Mouse (Mus musculus) adipocyte (in vitro differentiated cells): ENCODE measurements around the gene Gpnmb.

Source experiments
- DNase-seq: peaks from one replicate; pipeline ENCODE4 v3.0.0-alpha.2; 2016; ENCODE audit warnings: low spot score

Gene Gpnmb

DNA sequence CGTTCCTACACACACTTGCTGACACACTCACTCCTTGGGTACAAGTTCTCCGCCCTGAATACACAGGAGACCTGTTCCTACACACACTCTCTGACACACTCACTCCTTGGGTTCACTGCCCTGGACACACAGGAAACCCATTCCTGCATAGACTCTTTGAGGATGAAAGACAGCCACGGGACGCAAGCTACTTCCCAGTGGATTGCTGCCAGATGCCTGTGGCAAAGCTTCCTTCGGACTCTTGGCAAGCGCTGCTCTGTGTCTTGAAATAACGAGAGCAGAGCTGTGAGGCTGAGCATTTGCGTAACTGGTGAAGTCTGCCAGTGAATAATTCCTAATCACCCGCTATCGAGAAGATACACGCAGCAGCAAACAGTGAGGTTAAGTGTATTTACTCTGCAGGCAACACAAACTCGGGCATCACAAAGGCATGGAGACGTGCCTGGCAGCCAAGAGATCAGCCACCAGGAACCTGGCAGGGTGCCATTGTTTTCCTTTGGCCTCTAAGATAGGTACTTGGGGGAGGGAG is 60.7 kb downstream of the Gpnmb start:
- DNase-seq = peak; percentile 99

DNA sequence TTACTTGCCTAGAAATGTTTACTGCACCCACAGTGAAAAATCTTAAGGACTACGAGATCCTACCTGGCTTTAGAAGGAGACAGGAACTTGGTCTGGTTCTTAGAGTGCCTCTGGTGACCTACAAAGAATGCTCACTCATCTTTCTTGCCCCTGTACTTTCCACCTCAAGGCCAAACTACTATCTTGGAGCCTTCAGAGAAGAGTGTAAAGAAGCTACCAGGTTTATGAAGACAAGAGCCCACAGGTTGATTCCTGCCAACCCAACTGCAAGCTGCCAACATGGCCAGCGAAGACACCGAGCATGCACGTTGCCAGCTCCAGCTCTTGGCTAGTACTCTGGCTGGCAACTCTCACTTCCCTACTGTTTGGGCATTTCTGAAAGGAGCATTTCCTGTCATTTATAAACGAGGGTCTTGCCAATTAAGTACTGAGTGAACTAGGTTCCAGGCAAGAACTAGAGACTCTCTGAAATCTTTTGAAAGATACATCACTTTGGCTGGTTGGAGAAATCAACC is 61.3 kb downstream of the Gpnmb start:
- peak; percentile 69 for DNase-seq

DNA sequence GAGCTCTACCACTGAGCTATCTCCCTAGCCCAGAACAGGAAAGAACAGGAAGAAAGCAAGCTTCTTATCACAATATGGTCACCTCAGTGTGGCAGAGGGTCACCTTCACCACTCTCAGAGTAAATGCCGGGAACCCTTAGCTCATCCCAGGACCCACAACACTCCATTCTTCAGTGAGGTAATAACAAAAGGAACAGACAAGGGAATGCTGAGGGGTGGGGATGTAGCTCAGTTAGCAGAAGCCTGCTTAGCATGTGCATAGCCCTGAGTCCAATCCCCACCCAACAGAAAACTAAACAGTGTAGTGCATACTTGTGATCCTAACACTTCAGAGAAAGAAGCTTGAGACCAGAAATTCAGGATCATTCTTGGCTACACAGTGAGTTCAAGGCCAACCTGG is 62.7 kb downstream of the Gpnmb start:
- no peak for DNase-seq

DNA sequence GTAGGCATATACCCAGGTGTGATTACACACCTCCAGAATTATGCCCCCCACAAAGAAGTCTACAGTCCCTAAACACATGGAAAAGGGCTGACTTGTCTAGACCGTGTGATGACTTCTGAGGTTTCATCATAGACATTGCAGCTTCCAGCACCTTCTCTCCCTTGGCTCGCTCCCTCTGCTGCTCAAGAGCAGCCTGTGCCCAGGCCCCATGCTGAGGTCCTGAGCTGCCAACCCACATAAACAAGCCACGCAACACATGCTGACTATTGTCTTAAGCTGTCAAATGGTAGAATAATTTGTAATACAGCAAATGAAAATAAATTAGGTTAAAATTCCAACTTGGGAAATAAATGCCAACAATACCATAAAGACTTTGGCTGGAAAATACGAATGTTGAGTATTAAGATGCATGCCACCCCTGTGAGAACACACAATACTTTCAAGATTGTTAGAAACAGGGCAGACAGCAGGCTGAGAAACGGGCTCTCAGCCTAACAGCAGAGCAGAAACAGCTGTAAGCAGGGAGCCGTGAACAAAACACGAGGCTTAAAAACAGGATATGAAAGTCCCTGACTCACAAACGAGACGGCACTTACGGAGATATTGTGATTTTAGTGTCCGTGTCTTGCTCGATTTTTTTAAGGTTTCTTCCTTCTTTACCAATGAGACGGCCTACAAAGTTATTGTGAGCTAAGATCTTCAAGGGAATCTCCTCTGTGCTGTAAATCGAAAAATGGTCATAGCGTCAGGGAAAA is 70.6 kb downstream of the Gpnmb start:
- peak; percentile 60 for DNase-seq

DNA sequence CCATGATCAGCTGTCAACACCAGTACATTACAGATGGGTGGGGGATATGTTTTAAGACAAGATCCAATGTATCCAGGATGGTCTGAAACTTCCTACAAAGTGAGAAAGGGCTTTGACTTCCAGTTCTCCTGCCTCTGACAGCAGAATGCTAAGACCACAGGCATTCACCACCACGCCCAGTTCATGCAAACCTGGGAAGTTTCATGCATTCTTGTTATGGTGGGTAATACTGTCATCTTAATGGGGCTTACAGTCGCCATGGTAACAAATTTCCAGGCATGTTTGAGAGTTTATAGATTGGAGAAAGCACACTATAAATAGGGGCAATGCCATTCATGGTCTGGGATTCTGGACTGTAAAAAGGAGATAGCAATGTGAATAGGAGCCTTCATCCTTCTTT is 72.8 kb downstream of the Gpnmb start:
- DNase-seq = no peak

DNA sequence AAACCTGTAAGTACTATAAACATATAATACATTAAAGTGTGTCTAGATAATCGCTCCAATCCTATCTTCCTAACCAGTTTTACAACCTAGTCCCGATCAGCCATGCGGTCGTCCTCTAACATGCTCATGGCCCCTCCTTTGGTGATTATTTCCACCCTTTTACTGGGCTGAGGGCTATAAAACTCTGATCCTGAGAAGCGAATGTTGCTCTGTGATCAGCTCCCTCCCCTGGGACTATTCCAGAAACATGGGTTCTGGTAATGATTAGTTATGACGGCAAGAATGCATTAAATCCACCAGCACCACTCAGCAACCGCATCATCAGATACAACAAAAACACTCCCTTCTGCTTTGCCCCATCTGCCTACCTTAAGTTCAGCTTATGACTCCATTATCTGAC is 77.5 kb downstream of the Gpnmb start:
- DNase-seq = no peak

DNA sequence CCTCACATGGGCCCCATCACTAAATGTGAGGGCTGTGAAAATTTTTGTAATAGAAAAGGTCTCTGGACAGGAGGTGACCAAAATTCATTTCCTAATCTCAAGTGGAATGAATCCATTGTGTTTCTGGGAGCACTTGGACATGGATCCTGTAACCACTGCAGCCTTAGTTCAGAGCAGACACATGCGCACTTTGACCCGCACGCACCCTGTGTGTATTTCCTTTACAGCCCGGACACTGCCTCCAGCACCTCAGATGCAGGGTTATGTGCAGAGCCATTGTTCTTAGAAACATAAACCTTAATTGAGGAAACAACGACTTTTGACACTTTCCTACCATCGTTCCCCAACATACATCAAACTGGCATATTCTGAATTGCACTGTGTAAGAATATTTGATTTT is 78.1 kb downstream of the Gpnmb start:
- no peak for DNase-seq

DNA sequence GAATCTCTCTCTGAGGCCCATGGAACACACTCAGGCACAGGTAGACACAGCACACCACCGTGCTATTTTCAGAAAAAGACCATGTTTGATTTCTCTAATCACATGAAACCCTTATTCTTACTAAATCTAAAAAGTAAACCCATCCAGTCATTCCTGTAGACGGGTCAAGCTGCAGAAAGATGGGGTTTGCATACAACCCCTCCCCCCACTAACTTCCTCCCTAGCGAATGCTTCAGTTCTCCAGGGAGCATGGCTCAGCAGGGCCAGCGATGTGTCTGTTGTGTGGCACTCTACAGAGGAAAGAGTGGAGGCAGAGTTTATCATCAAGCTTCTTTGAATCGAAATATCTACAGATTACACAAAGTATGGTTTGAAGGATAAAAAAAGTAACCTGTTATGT is 79.2 kb downstream of the Gpnmb start:
- DNase-seq = no peak

DNA sequence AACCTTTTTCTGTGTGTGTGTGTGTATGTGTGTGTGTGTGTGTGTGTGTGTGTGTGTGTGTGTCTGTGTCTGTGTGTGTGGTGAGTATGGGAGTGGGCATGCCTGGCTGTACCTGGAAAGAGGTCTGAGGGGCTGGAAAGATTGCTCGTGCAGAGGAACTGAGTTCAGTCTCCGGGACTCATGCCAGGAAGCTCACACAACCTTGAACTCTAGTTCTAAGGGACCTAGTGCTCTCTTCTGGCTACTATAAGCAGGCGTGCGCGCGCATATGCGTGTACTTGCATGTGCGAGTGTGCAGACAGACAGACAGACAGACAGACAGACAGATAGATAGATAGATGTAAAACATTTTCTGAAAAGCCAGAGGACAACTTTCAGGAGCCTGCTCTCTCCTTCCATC is 79.9 kb downstream of the Gpnmb start:
- no peak for DNase-seq

DNA sequence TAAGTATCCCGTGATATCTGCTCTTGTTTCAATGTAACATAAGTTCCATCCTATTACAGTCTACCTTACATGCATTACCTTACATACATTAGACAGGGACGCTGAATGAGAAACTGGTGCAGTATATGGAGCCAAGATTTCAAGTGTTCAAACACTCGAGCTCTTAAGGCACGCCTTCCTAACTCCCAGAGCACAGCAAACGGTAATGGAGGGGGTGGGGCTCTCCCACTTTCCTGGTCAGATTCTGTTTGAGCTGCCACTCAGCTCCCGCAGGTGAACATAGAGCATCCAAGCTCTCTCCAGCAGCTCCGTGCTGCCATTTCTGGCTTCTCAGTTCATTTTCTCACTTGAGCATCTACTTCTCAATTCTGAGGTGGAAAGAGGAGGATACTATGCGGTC is 82.1 kb downstream of the Gpnmb start:
- no peak for DNase-seq

DNA sequence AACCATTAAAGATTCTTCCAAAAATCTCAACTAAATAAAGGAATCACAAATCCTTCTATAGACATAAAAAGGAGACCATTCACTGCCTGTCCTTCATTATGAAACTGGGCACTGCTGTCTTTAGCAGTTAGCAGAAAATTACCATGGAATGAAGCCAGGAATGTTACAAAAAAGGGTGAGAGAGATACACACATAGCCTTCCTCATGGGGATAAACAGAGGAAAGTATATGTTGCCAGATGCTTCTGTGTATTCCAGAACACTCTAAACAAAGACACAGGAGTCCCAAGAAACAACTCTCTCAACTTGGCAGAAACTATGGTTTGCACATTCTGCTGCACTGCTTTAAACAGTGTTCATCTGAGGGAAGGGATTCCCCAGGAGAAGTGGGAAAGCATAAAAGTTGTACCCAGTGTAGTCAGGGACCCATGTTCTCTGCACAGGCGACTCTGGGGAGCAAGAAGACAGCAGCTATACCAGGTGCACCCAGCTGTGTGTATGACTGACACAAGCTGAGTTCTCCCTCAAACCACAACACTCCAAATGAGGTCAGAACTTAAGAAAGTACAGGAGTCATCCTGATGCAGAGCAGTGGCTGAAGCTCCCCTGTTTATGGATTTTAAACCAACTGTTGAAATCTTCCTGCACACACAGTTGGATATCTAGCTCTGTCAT is 83.3 kb downstream of the Gpnmb start:
- peak; percentile 65 for DNase-seq

DNA sequence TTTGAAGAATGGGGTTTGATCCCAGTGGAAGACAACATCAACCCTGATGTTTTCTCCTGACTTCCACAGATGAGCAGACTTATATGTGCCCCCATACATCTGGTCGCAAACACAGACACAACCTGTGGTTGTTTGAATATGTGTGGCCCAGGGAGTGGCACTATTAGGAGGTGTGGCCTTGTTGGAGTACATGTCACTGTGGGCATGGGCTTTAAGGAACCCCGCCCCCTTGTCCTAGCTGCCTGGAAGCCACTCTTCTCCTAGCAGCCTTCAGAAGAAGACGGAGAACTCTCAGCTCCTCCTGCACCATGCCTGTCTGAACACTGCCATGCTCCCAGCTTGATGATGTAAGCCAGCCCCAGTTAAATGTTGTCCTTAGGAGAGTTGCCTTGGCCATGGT is 84.0 kb downstream of the Gpnmb start:
- no peak for DNase-seq
